Mouse (Mus musculus): ENCODE results near the gene Fxyd3. TPM values are rescaled to one million over a fixed set of nuclear protein-coding genes. Genes with fewer than 3 reads are reported as not detected.

Gene Fxyd3
- polyA plus RNA-seq, 1 experiment from 2014 or later = 22.5 TPM

GRCm38 (mm10) chr7:31085171-31085570 lies 8.7 kb upstream of the Fxyd3 start:
- Histone ChIP-seq H3K9me3 (replicated peaks; ENCODE audit: low read length) (no peaks in the 10 kb centered on the region), H3K36me3 (ENCODE audit: insufficient read depth, low read length) (no peaks in the 10 kb centered on the region), H3K9ac (ENCODE audit: low read depth, low read length) (no peak overlapping the region), H3K27ac (no peak overlapping the region), H3K4me3 (replicated peaks; ENCODE audit: low read depth, low read length) (no peak overlapping the region), H3K27me3 (ENCODE audit: insufficient read depth, low read length) (no peaks in the 10 kb centered on the region), H3K4me2 (ENCODE audit: low read length) (no peak overlapping the region), H3K4me1 (replicated peaks; ENCODE audit: insufficient read depth, low read length) (peaks cover 6% of the 10 kb centered on the region; the same call in 1 of the 2 replicates)
- TF ChIP-seq CTCF (IDR thresholded peaks at IDR 0.05; ENCODE audit: low read depth) = no peak
- ATAC-seq (replicated peaks; ENCODE audit: low FRiP score, low read depth) (no peak), DNase-seq (ENCODE audit: low spot score) (no peak)
- 39% methylated on average over 3 of the region's 3 CpGs for WGBS

GRCm38 (mm10) chr7:31084140-31084539 lies 7.6 kb upstream of the Fxyd3 start:
- ATAC-seq (replicated peaks; ENCODE audit: low FRiP score, low read depth) (no peak), DNase-seq (ENCODE audit: low spot score) (no peak)
- Histone ChIP-seq H3K9me3 (replicated peaks; ENCODE audit: low read length) (no peaks in the 10 kb centered on the region), H3K9ac (ENCODE audit: low read depth, low read length) (no peak overlapping the region), H3K27me3 (ENCODE audit: insufficient read depth, low read length) (no peaks in the 10 kb centered on the region), H3K4me1 (replicated peaks; ENCODE audit: insufficient read depth, low read length) (peaks cover 6% of the 10 kb centered on the region; the same call in 1 of the 2 replicates), H3K36me3 (ENCODE audit: insufficient read depth, low read length) (no peaks in the 10 kb centered on the region), H3K4me3 (replicated peaks; ENCODE audit: low read depth, low read length) (no peak overlapping the region), H3K27ac (no peak overlapping the region), H3K4me2 (ENCODE audit: low read length) (no peak overlapping the region)
- no peak for TF ChIP-seq CTCF (IDR thresholded peaks at IDR 0.05; ENCODE audit: low read depth)
- 50% methylated on average over 9 of the region's 9 CpGs for WGBS

GRCm38 (mm10) chr7:31082831-31083588 lies 6.5 kb upstream of the Fxyd3 start:
- H3K27ac ChIP-seq = no peak overlapping the region
- DNase-seq (ENCODE audit: low spot score) = no peak

GRCm38 (mm10) chr7:31082106-31082505 lies 5.6 kb upstream of the Fxyd3 start:
- Histone ChIP-seq H3K4me1 (replicated peaks; ENCODE audit: insufficient read depth, low read length) (peaks cover 6% of the 10 kb centered on the region; the same call in 1 of the 2 replicates), H3K36me3 (ENCODE audit: insufficient read depth, low read length) (no peaks in the 10 kb centered on the region), H3K4me3 (replicated peaks; ENCODE audit: low read depth, low read length) (no peak overlapping the region), H3K27me3 (ENCODE audit: insufficient read depth, low read length) (no peaks in the 10 kb centered on the region), H3K4me2 (ENCODE audit: low read length) (no peak overlapping the region), H3K9ac (ENCODE audit: low read depth, low read length) (no peak overlapping the region), H3K9me3 (replicated peaks; ENCODE audit: low read length) (no peaks in the 10 kb centered on the region), H3K27ac (no peak overlapping the region)
- no peak for DNase-seq (ENCODE audit: low spot score)
- TF ChIP-seq CTCF (IDR thresholded peaks at IDR 0.05; ENCODE audit: low read depth) = no peak
- ATAC-seq (replicated peaks; ENCODE audit: low FRiP score, low read depth) = no peak

More at GRCm38 (mm10) chr7:31082831-31083588, 6.5 kb upstream of the Fxyd3 start:
- TF ChIP-seq CTCF (IDR thresholded peaks at IDR 0.05; ENCODE audit: low read depth) = no peak
- Histone ChIP-seq H3K4me3 (replicated peaks; ENCODE audit: low read depth, low read length) (no peak overlapping the region), H3K36me3 (ENCODE audit: insufficient read depth, low read length) (no peaks in the 10 kb centered on the region), H3K4me1 (replicated peaks; ENCODE audit: insufficient read depth, low read length) (peaks cover 6% of the 10 kb centered on the region; the same call in 1 of the 2 replicates), H3K4me2 (ENCODE audit: low read length) (no peak overlapping the region), H3K9ac (ENCODE audit: low read depth, low read length) (0 out of 2 replicates have a peak overlapping the region, but pooled peaks have one; percentile 8), H3K9me3 (replicated peaks; ENCODE audit: low read length) (no peaks in the 10 kb centered on the region), H3K27me3 (ENCODE audit: insufficient read depth, low read length) (no peaks in the 10 kb centered on the region)
- no peak for ATAC-seq (replicated peaks; ENCODE audit: low FRiP score, low read depth)
- 71% methylated on average over 14 of the region's 14 CpGs for WGBS

GRCm38 (mm10) chr7:31081106-31081505 lies 4.6 kb upstream of the Fxyd3 start:
- DNase-seq (ENCODE audit: low spot score) (no peak), ATAC-seq (replicated peaks; ENCODE audit: low FRiP score, low read depth) (no peak)
- Histone ChIP-seq H3K9me3 (replicated peaks; ENCODE audit: low read length) (no peaks in the 10 kb centered on the region), H3K27me3 (ENCODE audit: insufficient read depth, low read length) (no peaks in the 10 kb centered on the region), H3K4me2 (ENCODE audit: low read length) (no peak overlapping the region), H3K9ac (ENCODE audit: low read depth, low read length) (no peak overlapping the region), H3K4me3 (replicated peaks; ENCODE audit: low read depth, low read length) (no peak overlapping the region), H3K27ac (no peak overlapping the region), H3K4me1 (replicated peaks; ENCODE audit: insufficient read depth, low read length) (peaks cover 6% of the 10 kb centered on the region; the same call in 1 of the 2 replicates), H3K36me3 (ENCODE audit: insufficient read depth, low read length) (no peaks in the 10 kb centered on the region)
- 48% methylated on average over 1 of the region's 1 CpGs for WGBS
- TF ChIP-seq CTCF (IDR thresholded peaks at IDR 0.05; ENCODE audit: low read depth) = no peak

- 54% methylated on average over 3 of the region's 3 CpGs for WGBS
- H3K36me3 ChIP-seq (ENCODE audit: insufficient read depth, low read length) = no peaks in the 10 kb centered on the region
- no peaks in the 10 kb centered on the region for H3K27me3 ChIP-seq (ENCODE audit: insufficient read depth, low read length)
- no peak overlapping the region for H3K9ac ChIP-seq (ENCODE audit: low read depth, low read length)
- DNase-seq (ENCODE audit: low spot score) = no peak
- no peak overlapping the region for H3K4me2 ChIP-seq (ENCODE audit: low read length)
- no peak for TF ChIP-seq CTCF (IDR thresholded peaks at IDR 0.05; ENCODE audit: low read depth)
- H3K4me3 ChIP-seq (replicated peaks; ENCODE audit: low read depth, low read length) = no peak overlapping the region
- H3K4me1 ChIP-seq (replicated peaks; ENCODE audit: insufficient read depth, low read length) = peaks cover 6% of the 10 kb centered on the region; the same call in 1 of the 2 replicates
- H3K27ac ChIP-seq = no peak overlapping the region
- no peak for ATAC-seq (replicated peaks; ENCODE audit: low FRiP score, low read depth)
- H3K9me3 ChIP-seq (replicated peaks; ENCODE audit: low read length) = no peaks in the 10 kb centered on the region
Observed at GRCm38 (mm10) chr7:31080611-31081010, 4.1 kb upstream of the Fxyd3 start.

All from kidney, postnatal 0 days (tissue).